Mouse (Mus musculus): ENCODE measurements at regions not wholly inside any gene's neighbourhood (a gene's known extent, or its start where the extent isn't known, plus 50 kb on each side); places are given as distances from the start of the nearest gene placed in this dataset.

DNA sequence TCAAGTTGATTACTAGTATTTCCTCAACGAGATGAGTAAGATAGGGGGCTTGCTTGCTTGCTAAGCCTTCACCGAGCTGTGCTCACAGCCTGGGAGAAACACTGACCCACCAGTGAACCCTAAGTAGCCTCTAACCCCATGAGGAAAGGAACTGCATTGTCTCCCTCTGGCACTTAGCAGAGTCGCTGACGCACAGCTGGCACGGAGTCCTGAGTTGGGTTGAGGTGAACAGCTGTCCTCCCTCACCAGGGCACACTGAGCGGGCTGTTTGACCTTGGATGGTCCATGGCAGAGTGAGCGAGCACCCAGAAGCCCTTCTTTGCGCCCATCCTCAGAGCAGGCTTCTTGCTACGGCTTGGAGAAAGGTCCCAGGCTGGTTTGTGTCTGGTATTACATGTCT lies 88.0 kb downstream of the Zfp36l2 start:
- TF ChIP-seq CTCF (IDR thresholded peaks at IDR 0.05; ENCODE audit: extremely low read depth, insufficient read depth, low read length) = no peak
- no peak for TF ChIP-seq POLR2A (IDR thresholded peaks at IDR 0.05; ENCODE audit: extremely low read depth, insufficient read depth, low read length)

Data from cortical plate, adult 2 months (tissue).